In genomic region chr17:84071855-84072254, GRCm38 (mm10) we compare ENCODE assay signal across 16 mouse cellular contexts.
DNase-seq lines count a peak whose midpoint lies in the region; ATAC-seq and TF ChIP-seq lines count a peak whose summit lies in the region.
"Had no signal": no experiment of that assay in that cellular context is flagged by ENCODE, and none has a peak within 500 bp of the region (broad histone marks: within the 10 kb centered on the region; RNA-seq: fewer than 3 reads in every experiment).

No protein-coding gene starts in this region.

- 0 out of 2 replicates have a peak, but pooled peaks have one; percentile 16 for ATAC-seq in common myeloid progenitor, adult 5-6 weeks (replicated peaks; ENCODE audit: low read depth, poor library complexity, severe bottlenecking)
- peak; percentile 61 for ATAC-seq in megakaryocyte, adult 5-6 weeks (ENCODE audit: poor library complexity, severe bottlenecking)

- peak overlapping the region; percentile 55 for H3K27ac ChIP-seq in layer of hippocampus, adult 2 months
- H3K27ac ChIP-seq: liver, embryonic 15.5 days had no signal

- no peak overlapping the region for H3K4me3 ChIP-seq in layer of hippocampus, adult 2 months
- H3K4me3 ChIP-seq: hindbrain, embryonic 13.5 days; liver, embryonic 15.5 days had no signal

- TF ChIP-seq CTCF in layer of hippocampus, adult 2 months (conservative IDR thresholded peaks at IDR 0.05), result no peak

- no peak for DNase-seq in layer of hippocampus, adult 2 months (ENCODE audit: low spot score in 2 of 2)
- DNase-seq in layer of hippocampus, adult 11-12 months (ENCODE audit: low spot score), result no peak
- peak; percentile 32 for DNase-seq in A20 (ENCODE audit: low read depth, low spot score)
- no peak for DNase-seq in thymus, postnatal 25 days
- no peak for DNase-seq in frontal cortex, adult 2 months (ENCODE audit: extremely low spot score in 1 of 2, low spot score in 1 of 2)
- DNase-seq: adrenal gland, adult 2 months; cerebellum, postnatal 10 days; kidney, adult 2 months; kidney, postnatal 36 days; retina, postnatal 1 day; spleen, adult 18-20 months; thymus, adult 18-20 months had no signal
